Mouse (Mus musculus): ENCODE measurements around the gene Iqschfp.

GRCm38 (mm10) chr3:68582103-68582740 is 690.2 kb downstream of the Iqschfp start:
- no peak for TF ChIP-seq CTCF (IDR thresholded peaks at IDR 0.05; ENCODE audit: control insufficient read depth, insufficient read depth, insufficient read length)
- TF ChIP-seq USF1 (IDR thresholded peaks at IDR 0.05; ENCODE audit: low read depth) = no peak
- TF ChIP-seq MAX (IDR thresholded peaks at IDR 0.05) = no peak
- TF ChIP-seq MYOG (IDR thresholded peaks at IDR 0.05; ENCODE audit: control insufficient read depth, extremely low read depth, insufficient read length) = no peak

Measured in C2C12 (cell line).